Mouse (Mus musculus): ENCODE measurements around the gene Ephb3.

The Ephb3 gene

DNA sequence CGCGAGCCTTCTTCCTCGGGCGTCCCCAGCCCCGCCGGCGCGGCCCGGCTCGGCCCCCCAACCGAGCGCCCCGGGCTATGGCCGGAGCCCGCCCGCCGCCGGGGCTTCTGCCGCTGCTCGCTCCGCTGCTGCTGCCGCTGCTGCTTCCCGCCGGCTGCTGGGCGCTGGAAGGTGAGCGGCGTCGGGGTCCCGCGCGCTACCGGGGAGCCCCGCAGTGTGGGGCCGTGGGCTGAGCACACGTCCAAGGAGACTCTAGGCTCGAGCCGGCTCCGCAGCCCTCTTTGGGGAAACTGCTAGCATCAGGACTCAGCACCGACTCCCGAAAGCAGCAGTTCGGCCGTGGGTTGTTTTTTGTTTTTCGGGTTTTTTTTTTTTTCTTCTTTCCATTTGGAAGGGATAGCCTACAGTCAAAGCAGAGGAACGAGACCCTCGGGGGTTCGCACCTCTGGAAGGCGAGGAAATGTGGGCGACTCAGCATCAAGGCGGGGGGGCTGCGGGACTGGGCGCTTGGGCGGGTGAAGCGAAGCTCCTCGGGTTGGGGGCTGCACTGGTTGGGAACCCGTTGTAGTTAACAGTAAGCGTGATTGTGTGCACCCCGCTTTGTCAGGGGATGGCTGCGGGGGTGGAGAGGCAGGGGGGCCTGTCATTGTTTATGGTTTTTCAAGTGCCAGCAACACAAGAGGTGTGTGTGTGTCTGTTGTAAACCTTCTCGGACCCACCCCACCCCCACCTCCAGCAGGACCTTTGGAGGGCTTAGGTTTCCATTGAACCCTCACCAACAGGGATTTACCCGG is 735 bp downstream of the Ephb3 start:
- peak in 1 of 2 experiments; percentile 38 for DNase-seq (ENCODE audit: low spot score in 2 of 2)

DNA sequence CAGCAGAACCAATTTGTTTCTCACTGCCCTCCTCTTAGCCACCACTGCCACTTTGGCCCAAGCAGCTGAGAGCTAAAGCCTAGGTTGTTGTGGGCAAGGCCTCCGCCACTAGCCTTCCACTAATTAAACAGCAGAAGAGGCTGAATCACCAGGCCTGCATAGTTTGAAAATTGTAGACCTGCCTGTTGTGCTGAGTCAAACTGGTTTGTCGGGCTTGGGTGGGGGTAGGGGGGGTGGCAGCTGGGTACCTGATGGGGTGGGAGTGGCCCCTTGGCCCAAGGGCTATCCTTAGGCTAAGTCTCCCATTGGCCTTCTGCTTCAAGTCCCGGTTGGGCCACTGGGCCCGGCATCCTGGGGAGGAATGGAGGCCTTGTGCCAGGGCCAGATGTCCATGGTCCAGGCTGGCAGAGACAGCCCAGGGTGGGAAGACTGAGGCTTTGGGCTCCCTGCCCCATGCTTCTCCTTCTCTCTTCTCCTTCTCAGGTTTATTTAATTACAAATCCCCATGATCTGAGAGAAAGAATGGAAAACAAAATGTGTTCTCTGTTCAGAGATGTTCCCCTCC is 3.5 kb downstream of the Ephb3 start:
- peak in 1 of 2 experiments; percentile 46 for DNase-seq (ENCODE audit: low spot score in 2 of 2)

DNA sequence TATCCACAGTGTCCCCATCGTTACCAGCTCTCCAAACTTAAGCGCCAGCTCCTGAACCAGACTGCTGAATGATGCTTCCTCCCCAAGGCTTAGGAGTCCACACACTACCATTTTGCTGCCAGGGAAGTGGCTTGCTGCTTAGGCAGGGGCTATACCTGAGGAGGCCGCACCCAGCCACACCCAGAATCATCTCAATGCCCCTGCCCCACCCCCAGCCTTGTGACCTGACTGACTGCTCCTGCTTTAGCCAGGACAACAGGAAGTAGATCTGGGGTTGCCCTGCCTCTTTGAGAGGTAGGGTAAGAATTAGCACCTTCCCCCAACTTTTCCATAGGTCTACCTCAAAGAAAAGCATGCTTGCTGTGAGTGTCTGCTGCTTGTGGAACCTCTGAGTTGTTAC is 4.7 kb downstream of the Ephb3 start:
- no peak for DNase-seq (ENCODE audit: low spot score in 2 of 2)

DNA sequence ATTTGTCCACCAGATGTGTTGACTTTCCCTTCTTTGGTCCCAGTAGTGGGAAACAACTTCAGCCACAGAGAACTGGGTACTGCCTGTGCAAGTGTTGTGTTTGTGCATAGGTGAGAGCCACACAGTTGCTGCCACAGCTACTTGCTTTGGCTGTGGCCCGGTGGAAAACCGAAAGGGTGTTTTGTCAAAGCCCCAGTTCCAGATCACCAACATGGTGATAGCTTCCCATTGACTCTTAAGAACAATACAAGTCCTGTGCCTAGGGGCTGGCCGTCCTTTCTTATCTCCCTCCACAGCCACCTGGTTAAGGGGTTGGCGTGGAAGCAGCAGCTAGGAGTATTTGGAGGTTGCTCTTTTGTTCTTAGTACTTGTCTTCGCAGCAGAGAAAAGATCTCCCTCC is 5.6 kb downstream of the Ephb3 start:
- no peak for DNase-seq (ENCODE audit: low spot score in 2 of 2)

GRCm38 (mm10) chr16:21210667-21211338 is 6.2 kb downstream of the Ephb3 start:
- peak; percentile 63 to 88 for DNase-seq (ENCODE audit: low spot score in 2 of 2)

GRCm38 (mm10) chr16:21211501-21211900 is 6.9 kb downstream of the Ephb3 start:
- no peak for DNase-seq (ENCODE audit: low spot score in 2 of 2)

DNA sequence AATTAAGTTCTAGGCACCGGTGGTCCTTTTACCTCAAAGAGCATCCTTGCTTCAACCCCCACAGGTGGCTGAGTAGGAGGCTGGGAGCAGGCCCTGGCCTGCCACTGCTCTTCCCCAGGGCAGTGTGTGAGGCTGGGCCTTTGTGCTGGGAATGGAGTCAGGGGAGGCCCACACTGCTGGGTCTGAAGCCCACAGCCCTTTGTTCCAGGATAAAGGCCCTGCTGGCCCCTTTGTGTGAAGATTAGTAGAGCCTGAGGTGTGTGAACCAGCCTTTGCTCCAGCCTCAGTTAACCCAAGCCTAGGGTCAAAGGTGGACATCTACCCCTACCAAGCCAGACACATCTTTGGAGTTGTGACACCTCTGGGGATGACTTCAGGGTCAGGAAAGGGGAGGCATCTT is 7.8 kb downstream of the Ephb3 start:
- DNase-seq (ENCODE audit: low spot score in 2 of 2): no peak

GRCm38 (mm10) chr16:21213939-21214338 is 9.4 kb downstream of the Ephb3 start:
- DNase-seq (ENCODE audit: low spot score in 2 of 2): no peak

- DNase-seq (ENCODE audit: low spot score in 2 of 2): no peak
Observed at GRCm38 (mm10) chr16:21214803-21215202, 10.2 kb downstream of the Ephb3 start.

DNA sequence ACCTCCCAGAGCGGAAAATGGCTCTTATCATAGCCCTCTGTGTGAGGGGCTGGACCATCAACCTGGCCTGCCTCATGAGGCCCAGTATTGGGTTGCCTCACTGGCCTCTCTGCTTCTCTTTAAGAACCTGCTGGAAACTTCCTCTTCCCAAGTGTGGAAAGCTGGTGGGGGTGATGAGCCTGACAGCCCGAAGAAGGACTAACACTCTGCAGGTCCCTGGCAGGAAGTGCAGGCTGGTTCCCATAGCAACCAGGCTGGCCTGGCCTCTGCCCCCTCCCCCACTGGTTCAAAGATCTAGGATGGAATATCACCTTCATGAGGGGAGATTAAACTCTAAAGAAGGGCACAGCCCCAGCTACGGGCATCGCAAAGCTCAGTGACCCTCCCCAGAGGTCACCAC is 11.5 kb downstream of the Ephb3 start:
- DNase-seq (ENCODE audit: low spot score in 2 of 2): no peak

DNA sequence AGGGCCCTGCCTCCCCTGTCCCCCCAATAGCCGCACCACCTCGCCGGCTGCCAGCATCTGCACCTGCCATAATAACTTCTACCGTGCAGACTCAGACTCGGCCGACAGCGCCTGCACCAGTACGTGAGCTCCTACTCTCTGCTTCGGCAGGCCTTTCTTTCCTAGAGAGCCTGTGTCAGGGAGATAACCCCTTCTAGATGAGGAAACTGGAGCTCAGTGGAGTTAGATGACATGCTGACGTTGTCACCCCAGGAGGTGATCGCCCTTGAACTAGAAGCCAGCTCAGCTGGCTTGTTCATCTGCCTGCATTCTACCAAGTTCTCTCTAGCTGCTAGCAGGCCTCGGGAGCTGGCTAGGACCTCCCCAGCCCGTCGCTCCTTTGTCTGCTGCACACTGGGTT is 12.7 kb downstream of the Ephb3 start:
- DNase-seq (ENCODE audit: low spot score in 2 of 2): no peak

GRCm38 (mm10) chr16:21219656-21220055 is 15.1 kb downstream of the Ephb3 start:
- DNase-seq (ENCODE audit: low spot score in 2 of 2): no peak

DNA sequence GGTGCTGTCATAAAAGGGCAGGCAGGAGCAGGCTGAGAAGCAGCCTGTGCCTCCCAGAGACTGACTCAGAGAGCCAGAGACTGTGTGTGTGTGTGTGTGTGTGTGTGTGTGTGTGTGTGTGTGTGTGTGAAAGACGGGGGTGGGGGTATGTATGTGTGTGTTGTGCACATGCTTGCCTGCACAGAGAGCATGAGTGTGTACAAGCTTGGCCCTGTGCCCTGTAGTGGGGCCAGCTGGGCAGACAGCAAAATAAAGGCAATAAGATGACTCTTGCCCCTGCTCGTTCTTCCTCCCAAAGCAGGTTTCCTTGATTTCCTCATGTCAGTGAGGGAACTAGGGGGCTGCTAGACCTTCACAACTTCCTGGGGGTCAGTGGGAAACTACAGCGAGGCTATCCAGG is 18.5 kb downstream of the Ephb3 start:
- no peak for DNase-seq (ENCODE audit: low spot score in 2 of 2)

DNA sequence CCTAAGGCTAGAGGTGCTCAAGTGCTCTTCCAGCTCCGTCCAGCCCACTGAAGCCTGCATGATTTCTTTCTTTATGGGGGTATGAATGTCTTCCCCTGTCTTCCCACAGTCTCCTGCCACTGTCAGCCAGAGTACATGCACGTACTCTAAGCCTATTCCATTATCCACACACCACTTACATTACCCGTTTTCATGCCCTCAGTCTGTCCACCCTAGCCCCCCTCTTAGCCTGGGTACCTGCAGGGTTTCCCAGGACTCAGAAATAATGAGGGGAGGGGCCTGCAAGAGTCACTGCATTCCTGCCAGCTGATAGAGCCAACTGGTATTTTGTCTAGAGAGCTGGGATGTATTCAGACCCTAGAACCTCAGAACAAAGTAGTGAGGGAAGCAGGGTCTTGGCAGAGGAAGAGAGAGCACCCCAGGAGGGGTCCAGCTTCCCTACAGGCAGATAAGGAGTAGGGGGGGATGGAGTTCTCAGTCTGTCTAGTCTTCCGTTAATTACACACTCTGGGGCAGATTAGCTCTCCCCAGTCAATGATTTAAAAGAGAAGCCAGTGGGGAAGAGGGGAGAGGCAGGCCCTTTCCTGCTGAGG is 20.2 kb downstream of the Ephb3 start:
- no peak for DNase-seq (ENCODE audit: low spot score in 2 of 2)

- DNase-seq (ENCODE audit: low spot score in 2 of 2): no peak
Observed at GRCm38 (mm10) chr16:21226629-21227028, 22.1 kb downstream of the Ephb3 start.

- DNase-seq (ENCODE audit: low spot score in 2 of 2): no peak
Observed at GRCm38 (mm10) chr16:21235135-21235534, 30.6 kb downstream of the Ephb3 start.

DNA sequence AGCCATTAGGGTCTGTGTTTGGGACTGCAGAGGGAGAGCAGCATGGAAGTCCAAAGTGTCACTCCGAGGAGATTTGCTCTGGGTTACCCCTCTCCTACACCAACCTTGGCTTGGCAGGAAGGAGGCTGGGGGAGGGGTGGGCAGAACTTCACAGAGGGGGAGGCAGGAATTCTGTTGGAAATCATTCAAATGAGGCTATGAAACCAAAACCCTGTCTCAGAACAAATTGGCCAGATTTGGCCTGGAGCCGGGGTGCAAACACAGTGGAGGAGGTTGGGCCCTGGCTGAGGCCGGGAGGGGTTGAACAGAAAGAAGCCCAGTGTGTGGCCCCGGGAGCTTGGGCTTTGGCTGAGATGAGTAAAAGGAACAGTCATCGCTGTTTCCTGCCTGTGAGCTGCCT is 34.2 kb downstream of the Ephb3 start:
- DNase-seq (ENCODE audit: low spot score in 2 of 2): no peak

GRCm38 (mm10) chr16:21240547-21240946 is 36.0 kb downstream of the Ephb3 start:
- DNase-seq (ENCODE audit: low spot score in 2 of 2): no peak

- no peak for DNase-seq (ENCODE audit: low spot score in 2 of 2)
Observed at GRCm38 (mm10) chr16:21241030-21241429, 36.5 kb downstream of the Ephb3 start.

GRCm38 (mm10) chr16:21242946-21243345 is 38.4 kb downstream of the Ephb3 start:
- no peak for DNase-seq (ENCODE audit: low spot score in 2 of 2)

GRCm38 (mm10) chr16:21244803-21245202 is 40.2 kb downstream of the Ephb3 start:
- no peak for DNase-seq (ENCODE audit: low spot score in 2 of 2)

DNA sequence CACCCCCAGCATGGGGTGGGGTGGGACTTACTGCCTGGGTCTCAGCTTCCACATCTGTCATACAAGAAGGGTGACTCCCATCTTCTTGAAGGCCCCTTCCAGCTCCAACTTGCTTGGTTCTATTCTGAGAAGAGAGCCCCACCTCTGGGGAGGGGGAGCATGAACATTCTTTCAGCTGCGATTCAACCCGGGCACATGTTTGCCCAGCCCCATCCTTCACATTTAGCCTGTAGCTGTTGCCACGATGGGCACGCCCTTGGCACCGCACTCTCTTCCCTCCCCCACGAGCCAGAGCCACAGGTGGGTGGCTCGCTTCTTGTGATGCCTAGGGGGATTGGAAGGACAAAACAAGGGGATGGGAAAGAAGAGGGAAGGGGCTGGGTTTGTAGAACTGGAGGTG is 40.8 kb downstream of the Ephb3 start:
- no peak for DNase-seq (ENCODE audit: low spot score in 2 of 2)
